Mouse (Mus musculus) liver, embryonic 11.5 days (tissue): ENCODE results near the gene Mgat5. TPM values are rescaled to one million over a fixed set of nuclear protein-coding genes. Genes with fewer than 3 reads are reported as not detected.

Experiments used
- ATAC-seq: fragments of 200-750 bp; cut with Nextera tagmentation; replicated peaks from 2 replicates; pipeline ENCODE4 v1.8.0; 2017; ENCODE audit warnings: moderate number of reproducible peaks, mild to moderate bottlenecking, moderate TSS enrichment, moderate library complexity; ENCODE audit not compliant: low FRiP score
- DNase-seq: peaks from one replicate; pipeline ENCODE4 v3.0.0-alpha.2; 2017; ENCODE audit warnings: low spot score
- H3K27ac ChIP-seq: fragments of 300-500 bp; sonication (generic); 2 replicates; pipeline ENCODE4 v1.5.1; 2014; ENCODE audit warnings: mild to moderate bottlenecking, low read depth, low read length, control low read depth
- H3K27me3 ChIP-seq: fragments of 300-500 bp; sonication (generic); replicated peaks from 2 replicates; pipeline ENCODE4 v1.6.1; 2014; ENCODE audit warnings: low read length, mixed read lengths; ENCODE audit not compliant: control insufficient read depth, insufficient read depth
- H3K36me3 ChIP-seq: fragments of 300-500 bp; sonication (generic); 2 replicates; pipeline ENCODE4 v1.6.1; 2014; ENCODE audit warnings: mild to moderate bottlenecking, low read length, moderate library complexity, mixed read lengths; ENCODE audit not compliant: control insufficient read depth, insufficient read depth
- H3K4me1 ChIP-seq: fragments of 300-500 bp; sonication (generic); replicated peaks from 2 replicates; pipeline ENCODE4 v1.6.1; 2014; ENCODE audit warnings: low read length, mixed read lengths; ENCODE audit not compliant: control insufficient read depth, insufficient read depth
- H3K4me2 ChIP-seq: fragments of 300-500 bp; sonication (generic); 2 replicates; pipeline ENCODE4 v1.6.1; 2014; ENCODE audit warnings: mild to moderate bottlenecking, control low read depth, moderate library complexity
- H3K4me3 ChIP-seq: fragments of 300-500 bp; sonication (generic); 2 replicates; pipeline ENCODE4 v1.5.1; 2014; ENCODE audit warnings: low read depth, low read length, control low read depth
- H3K9ac ChIP-seq: fragments of 300-500 bp; sonication (generic); 2 replicates; pipeline ENCODE4 v1.6.1; 2014; ENCODE audit warnings: low read depth, low read length, control low read depth
- H3K9me3 ChIP-seq: fragments of 300-500 bp; sonication (generic); 2 replicates; pipeline ENCODE4 v1.6.1; 2016; ENCODE audit warnings: low read length, inconsistent platforms, mixed read lengths; ENCODE audit not compliant: control insufficient read depth
- WGBS: fragments of 180-500 bp; shearing (Covaris S2); extraction: QIAGEN DNeasy Blood & Tissue Kit; methylation state at CpG from one replicate; pipeline ENCODE4 v1.1.7; 2014; 5-methylcytosine and 5-hydroxymethylcytosine counted together
- polyA plus RNA-seq: library from polyadenylated mRNA; unstranded; fragments of >200 nt; fragmentation: Nextera tagmentation; extraction: Ambion mirVana; gene quantifications from 2 replicates; pipeline ENCODE4 v1.2.1, GENCODE M21; 2014

The Mgat5 gene
- polyA plus RNA-seq, 1 experiment from 2014 or later, result 2.3 TPM

GRCm38 (mm10) chr1:127459015-127459451 is 254.2 kb downstream of the Mgat5 start:
- Histone ChIP-seq H3K9me3 (no peaks in the 10 kb centered on the region), H3K27ac (no peak overlapping the region), H3K4me2 (no peak overlapping the region), H3K4me3 (no peak overlapping the region), H3K9ac (no peak overlapping the region), H3K27me3 (no peaks in the 10 kb centered on the region), H3K4me1 (no peaks in the 10 kb centered on the region), H3K36me3 (no peaks in the 10 kb centered on the region)
- DNase-seq (peak; percentile 38), ATAC-seq (peak; percentile 56; the same call in 1 of the 2 replicates)
- WGBS, result 19% methylated on average over 6 of the region's 6 CpGs

GRCm38 (mm10) chr1:127459576-127459975 is 254.8 kb downstream of the Mgat5 start:
- H3K4me2 ChIP-seq, result no peak overlapping the region
- no peak for DNase-seq
- H3K9me3 ChIP-seq, result no peaks in the 10 kb centered on the region
- 84% methylated on average over 7 of the region's 7 CpGs for WGBS
- H3K4me3 ChIP-seq, result no peak overlapping the region
- H3K27ac ChIP-seq, result no peak overlapping the region
- ATAC-seq, result no peak
- no peaks in the 10 kb centered on the region for H3K27me3 ChIP-seq
- H3K4me1 ChIP-seq, result no peaks in the 10 kb centered on the region
- no peak overlapping the region for H3K9ac ChIP-seq
- no peaks in the 10 kb centered on the region for H3K36me3 ChIP-seq

GRCm38 (mm10) chr1:127461017-127461416 is 256.2 kb downstream of the Mgat5 start:
- Histone ChIP-seq H3K27ac (no peak overlapping the region), H3K9ac (no peak overlapping the region), H3K9me3 (no peaks in the 10 kb centered on the region), H3K4me1 (no peaks in the 10 kb centered on the region), H3K4me2 (no peak overlapping the region), H3K4me3 (no peak overlapping the region), H3K36me3 (no peaks in the 10 kb centered on the region), H3K27me3 (no peaks in the 10 kb centered on the region)
- 85% methylated on average over 9 of the region's 9 CpGs for WGBS
- DNase-seq (no peak), ATAC-seq (no peak)

- no peak overlapping the region for H3K9ac ChIP-seq
- H3K4me1 ChIP-seq, result no peaks in the 10 kb centered on the region
- DNase-seq (no peak), ATAC-seq (no peak)
- H3K36me3 ChIP-seq, result no peaks in the 10 kb centered on the region
- no peak overlapping the region for H3K4me2 ChIP-seq
- H3K9me3 ChIP-seq, result no peaks in the 10 kb centered on the region
- no peaks in the 10 kb centered on the region for H3K27me3 ChIP-seq
- no peak overlapping the region for H3K27ac ChIP-seq
- WGBS, result 88% methylated on average over 6 of the region's 6 CpGs
- H3K4me3 ChIP-seq, result no peak overlapping the region
Observed at GRCm38 (mm10) chr1:127464041-127464440, 259.2 kb downstream of the Mgat5 start.

GRCm38 (mm10) chr1:127465292-127465691 is 260.5 kb downstream of the Mgat5 start:
- Histone ChIP-seq H3K4me3 (no peak overlapping the region), H3K4me1 (no peaks in the 10 kb centered on the region), H3K27ac (no peak overlapping the region), H3K27me3 (no peaks in the 10 kb centered on the region), H3K36me3 (no peaks in the 10 kb centered on the region), H3K9ac (no peak overlapping the region), H3K4me2 (no peak overlapping the region), H3K9me3 (no peaks in the 10 kb centered on the region)
- WGBS, result 45% methylated on average over 6 of the region's 6 CpGs
- ATAC-seq (no peak), DNase-seq (no peak)

GRCm38 (mm10) chr1:127467238-127467637 is 262.4 kb downstream of the Mgat5 start:
- 95% methylated on average over 5 of the region's 5 CpGs for WGBS
- ATAC-seq (no peak), DNase-seq (no peak)
- Histone ChIP-seq H3K27me3 (no peaks in the 10 kb centered on the region), H3K4me3 (no peak overlapping the region), H3K27ac (no peak overlapping the region), H3K9ac (no peak overlapping the region), H3K9me3 (no peaks in the 10 kb centered on the region), H3K4me2 (no peak overlapping the region), H3K4me1 (no peaks in the 10 kb centered on the region), H3K36me3 (no peaks in the 10 kb centered on the region)

- DNase-seq (no peak), ATAC-seq (no peak)
- Histone ChIP-seq H3K27ac (no peak overlapping the region), H3K4me3 (no peak overlapping the region), H3K9ac (no peak overlapping the region), H3K4me2 (no peak overlapping the region), H3K9me3 (no peaks in the 10 kb centered on the region), H3K4me1 (no peaks in the 10 kb centered on the region), H3K27me3 (no peaks in the 10 kb centered on the region), H3K36me3 (no peaks in the 10 kb centered on the region)
- WGBS, result 69% methylated on average over 4 of the region's 4 CpGs
Observed at GRCm38 (mm10) chr1:127470175-127470574, 265.4 kb downstream of the Mgat5 start.

GRCm38 (mm10) chr1:127475756-127476155 is 270.9 kb downstream of the Mgat5 start:
- Histone ChIP-seq H3K27me3 (no peaks in the 10 kb centered on the region), H3K4me1 (no peaks in the 10 kb centered on the region), H3K36me3 (no peaks in the 10 kb centered on the region; the same call in 1 of the 2 replicates), H3K4me2 (no peak overlapping the region), H3K9me3 (no peaks in the 10 kb centered on the region), H3K27ac (no peak overlapping the region), H3K9ac (no peak overlapping the region), H3K4me3 (no peak overlapping the region)
- DNase-seq, result no peak
- no peak for ATAC-seq
- WGBS, result 94% methylated on average over 5 of the region's 5 CpGs

GRCm38 (mm10) chr1:127482911-127483310 is 278.1 kb downstream of the Mgat5 start:
- 83% methylated on average over 10 of the region's 10 CpGs for WGBS
- H3K9ac ChIP-seq, result no peak overlapping the region
- H3K4me3 ChIP-seq, result no peak overlapping the region
- H3K27ac ChIP-seq, result no peak overlapping the region
- H3K4me1 ChIP-seq, result no peaks in the 10 kb centered on the region
- ATAC-seq (no peak), DNase-seq (no peak)
- H3K36me3 ChIP-seq, result no peaks in the 10 kb centered on the region; the same call in 1 of the 2 replicates
- no peak overlapping the region for H3K4me2 ChIP-seq
- no peaks in the 10 kb centered on the region for H3K27me3 ChIP-seq
- no peaks in the 10 kb centered on the region for H3K9me3 ChIP-seq
